Mouse (Mus musculus) gastrocnemius, adult 18-20 months (tissue): ENCODE results near the gene Mcemp1. TPM values are rescaled to one million over a fixed set of nuclear protein-coding genes. Genes with fewer than 3 reads are reported as not detected.

Experiments used
- DNase-seq: peaks from one replicate; pipeline ENCODE4 v3.0.0; 2021; ENCODE audit warnings: low spot score
- long read RNA-seq, 2 experiments: library from polyadenylated mRNA; stranded (forward); transcript quantifications; one replicate each; pipeline ENCODE4 v2.0.0; 2021
- total RNA-seq, 2 experiments: library from RNA; stranded (reverse); gene quantifications; 2 replicates each; pipeline ENCODE4 v1.2.3; 2021

Gene Mcemp1
- not detected for total RNA-seq
- long read RNA-seq, experiment 1: 0 reads
- long read RNA-seq, experiment 2: 0 reads

- DNase-seq: no peak
These were observed at the start of gene Mcemp1 for GRCm38 (mm10) chr8:3665507-3665906. Mcemp1 (plus strand) TSS chr8:3665754.

GRCm38 (mm10) chr8:3621199-3621970 is 44.2 kb upstream of the Mcemp1 start, which contains the start of the genes Xab2 and Pet100:
Xab2 (minus strand) TSS chr8:3621316.
Pet100 (plus strand) TSS chr8:3621548.
- DNase-seq: peak; percentile 99

GRCm38 (mm10) chr8:3622119-3622518 is 43.4 kb upstream of the Mcemp1 start:
- no peak for DNase-seq

GRCm38 (mm10) chr8:3625445-3625844 is 40.1 kb upstream of the Mcemp1 start, which contains the start of gene Pcp2:
Pcp2 (minus strand) TSS chr8:3625545.
- no peak for DNase-seq

- DNase-seq: no peak
These were observed 38.6 kb upstream of the Mcemp1 start for GRCm38 (mm10) chr8:3626971-3627370.

- DNase-seq: no peak
These were observed 37.5 kb upstream of the Mcemp1 start for GRCm38 (mm10) chr8:3628014-3628413.

- DNase-seq: peak; percentile 24
These were observed 34.7 kb upstream of the Mcemp1 start, which contains the start of gene Stxbp2 for GRCm38 (mm10) chr8:3630647-3631477. Stxbp2 (plus strand) TSS chr8:3630955.

- no peak for DNase-seq
These were observed 34.1 kb upstream of the Mcemp1 start for GRCm38 (mm10) chr8:3631478-3631875.

- peak; percentile 17 for DNase-seq
These were observed 19.8 kb upstream of the Mcemp1 start for GRCm38 (mm10) chr8:3645804-3646203.

GRCm38 (mm10) chr8:3646824-3647531 is 18.6 kb upstream of the Mcemp1 start:
- no peak for DNase-seq

- no peak for DNase-seq
These were observed 18.0 kb upstream of the Mcemp1 start for GRCm38 (mm10) chr8:3647561-3647960.

GRCm38 (mm10) chr8:3648268-3648667 is 17.3 kb upstream of the Mcemp1 start:
- DNase-seq: no peak

GRCm38 (mm10) chr8:3648990-3649389 is 16.6 kb upstream of the Mcemp1 start:
- no peak for DNase-seq

- no peak for DNase-seq
These were observed 12.7 kb upstream of the Mcemp1 start for GRCm38 (mm10) chr8:3652845-3653244.

GRCm38 (mm10) chr8:3654726-3655508 is 10.6 kb upstream of the Mcemp1 start:
- no peak for DNase-seq

GRCm38 (mm10) chr8:3655526-3655925 is 10.0 kb upstream of the Mcemp1 start, which contains the start of gene Retn:
Retn (plus strand) TSS chr8:3655770.
- no peak for DNase-seq

- no peak for DNase-seq
These were observed 8.7 kb upstream of the Mcemp1 start for GRCm38 (mm10) chr8:3656725-3657381.

- no peak for DNase-seq
These were observed 4.7 kb upstream of the Mcemp1 start for GRCm38 (mm10) chr8:3660889-3661288.

GRCm38 (mm10) chr8:3664405-3664804 is 1.1 kb upstream of the Mcemp1 start:
- DNase-seq: no peak

GRCm38 (mm10) chr8:3670388-3670787 is 4.8 kb downstream of the Mcemp1 start:
- no peak for DNase-seq
